Mouse (Mus musculus): ENCODE measurements around the gene Tbc1d20. TPM values are rescaled to one million over a fixed set of nuclear protein-coding genes. Genes with fewer than 3 reads are reported as not detected.
"Not testable (repeated sequence)": the region's sequence is repeated elsewhere in the genome, so short reads cannot be mapped to it uniquely, and the experiment has no call there.

Tbc1d20 gene
- polyA plus RNA-seq, 1 experiment from 2014 or later = 22.6 TPM

- WGBS = 52% methylated on average over 2 of the region's 2 CpGs
Measured at GRCm38 (mm10) chr2:152347722-152348121, 54.1 kb downstream of the Tbc1d20 start.

DNA sequence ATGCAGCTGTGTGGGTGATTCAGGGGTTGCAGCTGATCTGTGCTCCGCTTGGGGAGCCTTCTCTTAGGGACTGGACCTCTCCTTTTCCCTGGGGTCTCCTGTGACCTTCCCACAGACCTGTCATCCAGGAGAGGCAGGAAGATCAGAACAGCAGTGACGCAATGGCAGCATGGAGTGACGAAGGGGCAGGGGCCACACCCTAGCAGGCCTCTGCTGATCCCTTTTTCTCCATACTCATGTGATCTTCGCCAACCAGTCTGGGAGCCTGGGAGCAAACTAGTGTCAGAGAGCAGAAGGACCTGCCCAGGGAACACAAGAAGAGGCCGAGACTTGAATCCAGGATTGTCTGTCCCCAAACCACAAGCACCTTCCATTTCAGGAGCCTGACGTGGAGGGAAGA is 55.6 kb downstream of the Tbc1d20 start:
- Histone ChIP-seq H3K4me3 (ENCODE audit: low read depth, low read length) (no peak overlapping the region), H3K4me1 (replicated peaks; ENCODE audit: control insufficient read depth, insufficient read depth) (peaks cover 3% of the 10 kb centered on the region; the same call in 1 of the 2 replicates), H3K27me3 (ENCODE audit: control insufficient read depth, insufficient read depth, low read length) (no peaks in the 10 kb centered on the region), H3K9ac (ENCODE audit: low read length) (no peak overlapping the region), H3K9me3 (ENCODE audit: control insufficient read depth, low read length) (no peaks in the 10 kb centered on the region), H3K27ac (replicated peaks) (peak overlapping the region; percentile 56; the same call in 1 of the 2 replicates), H3K36me3 (ENCODE audit: control insufficient read depth, insufficient read depth, low read length) (no peaks in the 10 kb centered on the region), H3K4me2 (replicated peaks; ENCODE audit: low read depth) (no peak overlapping the region)
- ATAC-seq (ENCODE audit: low FRiP score, low TSS enrichment) (peak; percentile 36), DNase-seq (ENCODE audit: low spot score) (peak; percentile 40)
- WGBS = 69% methylated on average over 6 of the region's 6 CpGs
- TF ChIP-seq CTCF (IDR thresholded peaks at IDR 0.05; ENCODE audit: low read depth) = no peak
- TF ChIP-seq EP300 (optimal IDR thresholded peaks at IDR 0.05) = no peak

More at GRCm38 (mm10) chr2:152347722-152348121, 54.1 kb downstream of the Tbc1d20 start:
- Histone ChIP-seq H3K4me1 (replicated peaks; ENCODE audit: control insufficient read depth, insufficient read depth) (peaks cover 3% of the 10 kb centered on the region; the same call in 1 of the 2 replicates), H3K9me3 (ENCODE audit: control insufficient read depth, low read length) (no peaks in the 10 kb centered on the region), H3K27me3 (ENCODE audit: control insufficient read depth, insufficient read depth, low read length) (no peaks in the 10 kb centered on the region), H3K9ac (ENCODE audit: low read length) (no peak overlapping the region), H3K36me3 (ENCODE audit: control insufficient read depth, insufficient read depth, low read length) (no peaks in the 10 kb centered on the region), H3K27ac (replicated peaks) (no peak overlapping the region), H3K4me3 (ENCODE audit: low read depth, low read length) (no peak overlapping the region), H3K4me2 (replicated peaks; ENCODE audit: low read depth) (no peak overlapping the region)
- ATAC-seq (ENCODE audit: low FRiP score, low TSS enrichment) (no peak), DNase-seq (ENCODE audit: low spot score) (no peak)
- TF ChIP-seq CTCF (IDR thresholded peaks at IDR 0.05; ENCODE audit: low read depth) = no peak

DNA sequence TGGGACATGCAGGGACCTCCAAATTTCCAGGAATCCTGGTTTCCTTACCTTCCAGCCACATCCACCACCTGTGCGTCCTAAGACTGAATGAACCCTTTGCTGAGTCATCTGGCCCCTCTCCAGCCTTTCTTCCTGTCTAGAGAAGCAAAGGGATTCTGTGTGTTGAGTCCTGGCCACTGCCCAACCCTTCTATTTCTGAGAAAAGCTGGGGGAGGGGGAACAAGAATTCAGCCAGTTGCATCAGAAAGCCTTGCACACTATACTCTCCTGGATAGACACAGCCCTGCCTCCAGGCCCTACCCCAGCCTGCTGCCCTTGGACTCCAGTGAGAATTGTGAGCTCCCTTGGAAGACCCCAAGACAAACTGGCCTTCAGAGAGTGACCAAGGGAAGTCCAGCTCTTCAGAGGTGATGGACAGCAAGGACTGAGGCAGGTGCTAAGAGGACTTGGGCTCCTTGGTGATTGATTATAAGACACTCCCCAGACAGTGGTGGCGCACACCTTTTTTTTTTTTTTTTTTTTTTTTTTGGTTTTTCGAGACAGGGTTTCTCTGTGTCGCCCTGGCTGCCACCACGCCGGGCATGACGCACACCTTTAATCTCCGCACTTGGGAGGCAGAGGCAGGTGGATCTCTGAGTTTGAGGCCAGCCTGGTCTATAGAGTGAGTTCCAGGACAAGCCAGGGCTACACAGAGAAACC is 56.4 kb downstream of the Tbc1d20 start:
- DNase-seq (ENCODE audit: low spot score) (peak; percentile 85), ATAC-seq (ENCODE audit: low FRiP score, low TSS enrichment) (peak; percentile 92)
- Histone ChIP-seq H3K4me2 (replicated peaks; ENCODE audit: low read depth) (no peak overlapping the region), H3K27ac (replicated peaks) (peak overlapping the region; percentile 56; the same call in 1 of the 2 replicates), H3K36me3 (ENCODE audit: control insufficient read depth, insufficient read depth, low read length) (no peaks in the 10 kb centered on the region), H3K4me3 (ENCODE audit: low read depth, low read length) (no peak overlapping the region), H3K27me3 (ENCODE audit: control insufficient read depth, insufficient read depth, low read length) (no peaks in the 10 kb centered on the region), H3K4me1 (replicated peaks; ENCODE audit: control insufficient read depth, insufficient read depth) (0 out of 2 replicates have a peak, but pooled peaks cover 3% of the 10 kb centered on the region), H3K9ac (ENCODE audit: low read length) (no peak overlapping the region), H3K9me3 (ENCODE audit: control insufficient read depth, low read length) (no peaks in the 10 kb centered on the region)
- 74% methylated on average over 8 of the region's 8 CpGs for WGBS
- TF ChIP-seq EP300 (optimal IDR thresholded peaks at IDR 0.05) (no peak), CTCF (IDR thresholded peaks at IDR 0.05; ENCODE audit: low read depth) (no peak)

DNA sequence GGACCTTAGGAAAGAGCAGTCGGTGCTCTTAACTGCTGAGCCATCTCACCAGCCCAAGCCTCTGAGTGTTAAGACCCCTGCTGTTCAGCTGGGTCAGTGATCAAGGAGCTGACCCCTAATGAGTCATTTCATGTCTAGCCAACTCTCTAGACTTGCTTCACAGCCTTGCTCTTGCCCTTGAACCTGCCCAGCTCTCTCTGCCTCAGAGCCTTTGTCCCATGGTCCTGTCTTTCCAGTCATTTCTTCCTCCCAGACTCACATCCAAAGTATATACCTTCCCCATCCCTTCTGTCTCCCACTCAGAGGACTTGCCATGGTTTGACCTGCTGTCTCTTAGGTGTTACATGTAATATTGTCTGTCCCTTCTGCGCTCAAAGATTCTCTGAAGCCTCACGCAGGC is 63.6 kb downstream of the Tbc1d20 start:
- H3K4me2 ChIP-seq (replicated peaks; ENCODE audit: low read depth) = no peak overlapping the region
- no peaks in the 10 kb centered on the region for H3K27me3 ChIP-seq (ENCODE audit: control insufficient read depth, insufficient read depth, low read length)
- DNase-seq (ENCODE audit: low spot score) = no peak
- H3K27ac ChIP-seq (replicated peaks) = no peak overlapping the region
- no peak overlapping the region for H3K4me3 ChIP-seq (ENCODE audit: low read depth, low read length)
- no peaks in the 10 kb centered on the region for H3K4me1 ChIP-seq (replicated peaks; ENCODE audit: control insufficient read depth, insufficient read depth)
- no peak overlapping the region for H3K9ac ChIP-seq (ENCODE audit: low read length)
- no peaks in the 10 kb centered on the region for H3K9me3 ChIP-seq (ENCODE audit: control insufficient read depth, low read length)
- ATAC-seq (ENCODE audit: low FRiP score, low TSS enrichment) = no peak
- no peaks in the 10 kb centered on the region for H3K36me3 ChIP-seq (ENCODE audit: control insufficient read depth, insufficient read depth, low read length)
- WGBS = 83% methylated on average over 3 of the region's 3 CpGs
- TF ChIP-seq EP300 (optimal IDR thresholded peaks at IDR 0.05) (no peak), CTCF (IDR thresholded peaks at IDR 0.05; ENCODE audit: low read depth) (no peak)

DNA sequence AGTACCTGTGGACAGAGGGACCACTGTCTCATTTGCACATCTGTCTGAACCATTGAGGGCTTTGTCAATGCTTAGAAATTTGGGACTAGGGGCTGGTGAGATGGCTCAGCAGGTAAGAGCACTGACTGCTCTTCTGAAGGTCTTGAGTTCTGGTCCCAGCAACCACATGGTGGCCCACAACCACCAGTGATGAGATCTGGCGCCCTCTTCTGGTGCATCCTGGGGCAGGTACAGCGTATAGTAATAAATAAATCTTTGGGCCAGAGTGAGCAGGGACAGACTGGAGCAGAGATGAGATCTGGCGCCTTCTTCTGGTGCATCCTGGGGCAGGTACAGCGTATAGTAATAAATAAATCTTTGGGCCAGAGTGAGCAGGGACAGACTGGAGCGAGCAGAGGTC is 65.3 kb downstream of the Tbc1d20 start:
- not testable (repeated sequence) for H3K4me3 ChIP-seq (ENCODE audit: low read depth, low read length); H3K4me2 ChIP-seq (replicated peaks; ENCODE audit: low read depth); ATAC-seq (ENCODE audit: low FRiP score, low TSS enrichment); H3K27ac ChIP-seq (replicated peaks); H3K9ac ChIP-seq (ENCODE audit: low read length); H3K9me3 ChIP-seq (ENCODE audit: control insufficient read depth, low read length); H3K36me3 ChIP-seq (ENCODE audit: control insufficient read depth, insufficient read depth, low read length); DNase-seq (ENCODE audit: low spot score); H3K4me1 ChIP-seq (replicated peaks; ENCODE audit: control insufficient read depth, insufficient read depth); H3K27me3 ChIP-seq (ENCODE audit: control insufficient read depth, insufficient read depth, low read length)
- WGBS = 73% methylated on average over 5 of the region's 5 CpGs
- TF ChIP-seq CTCF (IDR thresholded peaks at IDR 0.05; ENCODE audit: low read depth) = peak; percentile 44

- Histone ChIP-seq H3K27me3 (ENCODE audit: control insufficient read depth, insufficient read depth, low read length) (no peaks in the 10 kb centered on the region), H3K4me2 (replicated peaks; ENCODE audit: low read depth) (no peak overlapping the region), H3K9me3 (ENCODE audit: control insufficient read depth, low read length) (no peaks in the 10 kb centered on the region), H3K4me3 (ENCODE audit: low read depth, low read length) (no peak overlapping the region), H3K4me1 (replicated peaks; ENCODE audit: control insufficient read depth, insufficient read depth) (no peaks in the 10 kb centered on the region), H3K9ac (ENCODE audit: low read length) (no peak overlapping the region), H3K27ac (replicated peaks) (no peak overlapping the region), H3K36me3 (ENCODE audit: control insufficient read depth, insufficient read depth, low read length) (no peaks in the 10 kb centered on the region)
- WGBS = 45% methylated on average over 5 of the region's 5 CpGs
- ATAC-seq (ENCODE audit: low FRiP score, low TSS enrichment) (peak; percentile 25), DNase-seq (ENCODE audit: low spot score) (peak; percentile 42)
- no peak for TF ChIP-seq CTCF (IDR thresholded peaks at IDR 0.05; ENCODE audit: low read depth)
- TF ChIP-seq EP300 (optimal IDR thresholded peaks at IDR 0.05) = no peak
Measured at GRCm38 (mm10) chr2:152359616-152360015, 66.0 kb downstream of the Tbc1d20 start.

Measured in stomach, postnatal 0 days (tissue).